Comparison of ENCODE assay signal across 19 mouse cellular contexts in genomic region chr1:64098800-64099199, GRCm38 (mm10). TPM values are rescaled to one million over a fixed set of nuclear protein-coding genes. Genes with fewer than 3 reads are reported as not detected.
A peak's percentile ranks its signal among the peaks of the same experiment; 100 is the strongest.
DNase-seq lines count a peak whose midpoint lies in the region; ATAC-seq and TF ChIP-seq lines count a peak whose summit lies in the region.
"Had no signal": no experiment of that assay in that cellular context is flagged by ENCODE, and none has a peak within 500 bp of the region (broad histone marks: within the 10 kb centered on the region; RNA-seq: fewer than 3 reads in every experiment).

No protein-coding gene starts in this region.

- H3K79me2 ChIP-seq in liver, adult 2 months (ENCODE audit: control insufficient read depth, insufficient read depth, low read length) = peaks cover 6% of the 10 kb centered on the region; the same call in 1 of the 2 replicates

- H3K4me2 ChIP-seq in liver, embryonic 16.5 days (ENCODE audit: low read depth, low read length) = 0 out of 2 replicates have a peak overlapping the region, but pooled peaks have one; percentile 6
- H3K4me2 ChIP-seq: lung, embryonic 15.5 days; midbrain, embryonic 11.5 days had no signal

- intact Hi-C loops in gastrocnemius, adult 2 months (cut with DNase I) = no loop called here

- WGBS in liver, adult 2 months = 55% methylated on average over 4 of the region's 4 CpGs
- 16% methylated on average over 4 of the region's 4 CpGs for WGBS in liver, embryonic 16.5 days (ENCODE audit: insufficient replicate concordance)

- no peak overlapping the region for H3K4me3 ChIP-seq in gastrocnemius, adult 2 months
- no peak overlapping the region for H3K4me3 ChIP-seq in liver, adult 2 months (ENCODE audit: insufficient read depth, low read depth, low read length)
- H3K4me3 ChIP-seq in liver, embryonic 16.5 days (ENCODE audit: low read depth, low read length) = no peak overlapping the region
- H3K4me3 ChIP-seq: lung, embryonic 15.5 days had no signal

- no peak for TF ChIP-seq CTCF in gastrocnemius, adult 2 months (IDR thresholded peaks at IDR 0.05)
- TF ChIP-seq CTCF in liver, adult 2 months (IDR thresholded peaks at IDR 0.05; ENCODE audit: low read depth, low read length) = no peak

- no peaks in the 10 kb centered on the region for H3K9me3 ChIP-seq in liver, embryonic 16.5 days (replicated peaks; ENCODE audit: control insufficient read depth, low read length)
- H3K9me3 ChIP-seq: lung, embryonic 15.5 days had no signal

- peak; percentile 59; the same call in 1 of the 2 replicates for ATAC-seq in common myeloid progenitor, adult 5-6 weeks (replicated peaks; ENCODE audit: low read depth, poor library complexity, severe bottlenecking)
- peak; percentile 59 for ATAC-seq in liver, embryonic 16.5 days (ENCODE audit: low read depth)
- ATAC-seq: forebrain, embryonic 14.5 days; Patski had no signal

- DNase-seq in gastrocnemius, adult 2 months = no peak
- DNase-seq in gastrocnemius, postnatal 4 days (ENCODE audit: low spot score in 2 of 2) = no peak
- DNase-seq in liver, adult 2 months (ENCODE audit: extremely low read depth, low read depth, low spot score) = no peak
- no peak for DNase-seq in liver
- DNase-seq in testis, postnatal 14 days (ENCODE audit: low spot score) = no peak
- DNase-seq in heart, adult 11 months = no peak
- DNase-seq: cerebellum, adult 9-10 months; embryo, embryonic 11 days; heart, postnatal 4 days; kidney, postnatal 14 days; left cerebral cortex, postnatal 4 days; thymus, postnatal 36 days had no signal

- H3K36me3 ChIP-seq in liver, adult 2 months (ENCODE audit: control insufficient read depth, insufficient read depth, low read length) = no peaks in the 10 kb centered on the region
- H3K36me3 ChIP-seq in liver, embryonic 16.5 days (ENCODE audit: control insufficient read depth, insufficient read depth) = no peaks in the 10 kb centered on the region

- peak overlapping the region; percentile 85 for H3K27ac ChIP-seq in gastrocnemius, adult 2 months
- peak overlapping the region; percentile 40; the same call in 1 of the 2 replicates for H3K27ac ChIP-seq in liver, adult 2 months (replicated peaks; ENCODE audit: insufficient read depth, low read depth, low read length)
- H3K27ac ChIP-seq in liver, embryonic 16.5 days (ENCODE audit: low read length) = peak overlapping the region; percentile 67
- H3K27ac ChIP-seq: stomach, postnatal 0 days had no signal

- peaks cover 11% of the 10 kb centered on the region for H3K4me1 ChIP-seq in liver, adult 2 months (ENCODE audit: control insufficient read depth, insufficient read depth, low read length)
- H3K4me1 ChIP-seq in liver, embryonic 16.5 days (ENCODE audit: control insufficient read depth, low read depth, low read length) = peaks cover 16% of the 10 kb centered on the region

- no peak for TF ChIP-seq POLR2A in liver, adult 2 months (IDR thresholded peaks at IDR 0.05; ENCODE audit: extremely low read depth, insufficient read depth, low read length)

- H3K9ac ChIP-seq in liver, adult 2 months (ENCODE audit: low read depth, low read length) = no peak overlapping the region
- H3K9ac ChIP-seq in liver, embryonic 16.5 days (ENCODE audit: low read depth, low read length) = no peak overlapping the region
- H3K9ac ChIP-seq: lung, embryonic 15.5 days had no signal

- H3K27me3 ChIP-seq in liver, adult 2 months (ENCODE audit: control insufficient read depth, insufficient read depth, low read length) = no peaks in the 10 kb centered on the region
- no peaks in the 10 kb centered on the region for H3K27me3 ChIP-seq in liver, embryonic 16.5 days (ENCODE audit: control insufficient read depth, insufficient read depth, low read depth, low read length)
- H3K27me3 ChIP-seq: lung, embryonic 15.5 days; Patski had no signal

RNA-seq across cellular contexts. Expression of gene Klf7, which starts 23.3 kb away (rescaled TPM):
- total RNA-seq in gastrocnemius, adult 2 months (2021) = 10 to 100 TPM in 1 of 2 experiments, 1 to 10 TPM in 1; 7.6 to 12.6 TPM
- total RNA-seq in gastrocnemius, postnatal 4 days (2021) = 10 to 100 TPM; 21.0 to 26.6 TPM
- total RNA-seq in liver, adult 2 months (2014; rRNA removed) = 4.0 and 4.4 TPM in 2 replicates
- 2.0 and 2.2 TPM in 2 replicates for polyA plus RNA-seq in liver, adult 2 months (2012; rRNA removed)
- 5.1 and 6.4 TPM in 2 replicates for total RNA-seq in common myeloid progenitor, adult 5-6 weeks (2017)
- 5.4 and 7.8 TPM in 2 replicates for polyA plus RNA-seq in liver, embryonic 16.5 days (2015; fragmentation: Nextera tagmentation; extraction: Ambion mirVana)
